Mouse (Mus musculus) lung, embryonic 15.5 days (tissue): ENCODE results near the gene Cpn1. TPM values are rescaled to one million over a fixed set of nuclear protein-coding genes. Genes with fewer than 3 reads are reported as not detected.

Source experiments
- ATAC-seq: fragments of 200-750 bp; cut with Nextera tagmentation; 2 replicates; pipeline ENCODE4 v1.8.0; 2017; ENCODE audit warnings: moderate number of reproducible peaks, borderline replicate concordance; ENCODE audit not compliant: low FRiP score, low TSS enrichment; ENCODE audit errors: extremely low read depth
- H3K27ac ChIP-seq: fragments of 300-500 bp; sonication (generic); 2 replicates; pipeline ENCODE4 v1.5.1; 2015; ENCODE audit warnings: moderate library complexity, mild to moderate bottlenecking, inconsistent platforms
- H3K27me3 ChIP-seq: fragments of 300-500 bp; sonication (generic); 2 replicates; pipeline ENCODE4 v1.6.1; 2015; ENCODE audit warnings: inconsistent platforms
- H3K36me3 ChIP-seq: fragments of 300-500 bp; sonication (generic); 2 replicates; pipeline ENCODE4 v1.6.1; 2015; ENCODE audit warnings: inconsistent platforms
- H3K4me1 ChIP-seq: fragments of 300-500 bp; sonication (generic); 2 replicates; pipeline ENCODE4 v1.6.1; 2015; ENCODE audit warnings: inconsistent platforms
- H3K4me2 ChIP-seq: fragments of 300-500 bp; sonication (generic); 2 replicates; pipeline ENCODE4 v1.6.1; 2015; ENCODE audit warnings: inconsistent platforms, mild to moderate bottlenecking, moderate library complexity
- H3K4me3 ChIP-seq: fragments of 300-500 bp; sonication (generic); 2 replicates; pipeline ENCODE4 v1.5.1; 2015; ENCODE audit warnings: mild to moderate bottlenecking, inconsistent platforms
- H3K9ac ChIP-seq: fragments of 300-500 bp; sonication (generic); 2 replicates; pipeline ENCODE4 v1.6.1; 2015; ENCODE audit warnings: inconsistent platforms
- H3K9me3 ChIP-seq: fragments of 300-500 bp; sonication (generic); 2 replicates; pipeline ENCODE4 v1.6.1; 2016; ENCODE audit warnings: inconsistent platforms
- WGBS: fragments of 180-500 bp; shearing (Covaris S2); methylation state at CpG from one replicate; pipeline ENCODE4 v1.1.7; 2015; 5-methylcytosine and 5-hydroxymethylcytosine counted together
- polyA plus RNA-seq: library from polyadenylated mRNA; unstranded; fragments of >200 nt; fragmentation: Nextera tagmentation; extraction: Ambion mirVana; gene quantifications from 2 replicates; pipeline ENCODE4 v1.2.1, GENCODE M21; 2015

Gene Cpn1
- polyA plus RNA-seq, 1 experiment from 2014 or later, result 5.8 TPM

GRCm38 (mm10) chr19:43930926-43931325, 55.4 kb downstream of the Cpn1 start:
- no peak for ATAC-seq
- Histone ChIP-seq H3K4me1 (peaks cover 35% of the 10 kb centered on the region), H3K4me2 (no peak overlapping the region), H3K27me3 (no peaks in the 10 kb centered on the region), H3K4me3 (no peak overlapping the region), H3K27ac (no peak overlapping the region), H3K9ac (no peak overlapping the region), H3K36me3 (no peaks in the 10 kb centered on the region), H3K9me3 (no peaks in the 10 kb centered on the region)
- WGBS, result 85% methylated on average over 6 of the region's 6 CpGs

DNA sequence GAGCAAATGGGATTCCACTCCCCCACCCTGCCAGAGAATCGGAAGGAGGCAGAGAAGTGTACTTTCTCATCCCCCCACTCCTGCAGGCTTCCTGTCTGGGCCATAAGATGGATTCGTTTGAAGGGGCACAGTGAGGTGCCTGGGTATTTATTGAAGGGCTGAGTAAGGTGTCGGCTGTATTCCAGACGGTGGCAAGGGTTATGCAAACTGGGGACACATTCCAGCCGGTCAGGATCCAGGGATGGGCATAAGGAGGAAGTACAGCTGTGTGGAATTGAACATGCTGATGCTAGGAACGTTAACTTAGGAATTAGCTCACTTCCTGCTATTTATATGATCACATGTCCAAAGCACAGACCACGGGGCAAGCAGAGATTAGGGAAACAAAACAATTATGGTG, 56.0 kb downstream of the Cpn1 start:
- Histone ChIP-seq H3K9me3 (no peaks in the 10 kb centered on the region), H3K27me3 (no peaks in the 10 kb centered on the region), H3K4me2 (no peak overlapping the region), H3K9ac (no peak overlapping the region), H3K4me3 (no peak overlapping the region), H3K27ac (0 out of 2 replicates have a peak overlapping the region, but pooled peaks have one; percentile 19), H3K4me1 (peaks cover 34% of the 10 kb centered on the region), H3K36me3 (no peaks in the 10 kb centered on the region)
- ATAC-seq, result no peak
- 12% methylated on average over 7 of the region's 7 CpGs for WGBS

DNA sequence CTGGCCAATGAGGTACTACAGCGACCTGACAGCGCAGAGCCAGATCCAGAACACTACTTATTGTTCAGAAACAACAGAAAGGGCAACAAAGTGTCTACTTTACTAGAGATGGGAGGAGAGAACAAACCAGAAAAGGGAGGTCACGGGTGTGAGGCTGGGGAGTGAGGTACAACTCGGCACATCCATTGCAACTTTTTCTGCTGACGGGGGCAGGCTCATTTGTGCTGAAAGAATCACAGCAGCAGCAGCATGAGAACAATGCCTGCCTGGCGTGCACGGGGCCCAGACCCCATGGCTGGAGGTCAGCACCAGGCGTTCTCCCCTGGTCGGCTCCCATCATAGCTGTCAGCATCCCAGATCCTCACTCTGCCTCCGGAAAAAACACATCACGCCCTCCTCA, 56.5 kb downstream of the Cpn1 start:
- H3K9ac ChIP-seq, result no peak overlapping the region
- 44% methylated on average over 11 of the region's 11 CpGs for WGBS
- no peak overlapping the region for H3K27ac ChIP-seq
- no peak overlapping the region for H3K4me3 ChIP-seq
- H3K36me3 ChIP-seq, result no peaks in the 10 kb centered on the region
- H3K27me3 ChIP-seq, result no peaks in the 10 kb centered on the region
- H3K4me2 ChIP-seq, result no peak overlapping the region
- H3K4me1 ChIP-seq, result peaks cover 34% of the 10 kb centered on the region
- H3K9me3 ChIP-seq, result no peaks in the 10 kb centered on the region
- ATAC-seq, result no peak

- Histone ChIP-seq H3K27me3 (no peaks in the 10 kb centered on the region), H3K4me2 (no peak overlapping the region), H3K36me3 (no peaks in the 10 kb centered on the region), H3K27ac (no peak overlapping the region), H3K9me3 (no peaks in the 10 kb centered on the region), H3K9ac (no peak overlapping the region), H3K4me1 (peaks cover 34% of the 10 kb centered on the region), H3K4me3 (no peak overlapping the region)
- ATAC-seq, result no peak
- WGBS, result 70% methylated on average over 5 of the region's 5 CpGs
Observed at GRCm38 (mm10) chr19:43927967-43928366, 58.4 kb downstream of the Cpn1 start.

GRCm38 (mm10) chr19:43927057-43927456, 59.3 kb downstream of the Cpn1 start:
- H3K4me1 ChIP-seq, result peaks cover 34% of the 10 kb centered on the region
- H3K4me3 ChIP-seq, result no peak overlapping the region
- no peak overlapping the region for H3K27ac ChIP-seq
- H3K9ac ChIP-seq, result no peak overlapping the region
- no peaks in the 10 kb centered on the region for H3K36me3 ChIP-seq
- no peak for ATAC-seq
- WGBS, result 60% methylated on average over 10 of the region's 10 CpGs
- H3K9me3 ChIP-seq, result no peaks in the 10 kb centered on the region
- no peaks in the 10 kb centered on the region for H3K27me3 ChIP-seq
- H3K4me2 ChIP-seq, result no peak overlapping the region

DNA sequence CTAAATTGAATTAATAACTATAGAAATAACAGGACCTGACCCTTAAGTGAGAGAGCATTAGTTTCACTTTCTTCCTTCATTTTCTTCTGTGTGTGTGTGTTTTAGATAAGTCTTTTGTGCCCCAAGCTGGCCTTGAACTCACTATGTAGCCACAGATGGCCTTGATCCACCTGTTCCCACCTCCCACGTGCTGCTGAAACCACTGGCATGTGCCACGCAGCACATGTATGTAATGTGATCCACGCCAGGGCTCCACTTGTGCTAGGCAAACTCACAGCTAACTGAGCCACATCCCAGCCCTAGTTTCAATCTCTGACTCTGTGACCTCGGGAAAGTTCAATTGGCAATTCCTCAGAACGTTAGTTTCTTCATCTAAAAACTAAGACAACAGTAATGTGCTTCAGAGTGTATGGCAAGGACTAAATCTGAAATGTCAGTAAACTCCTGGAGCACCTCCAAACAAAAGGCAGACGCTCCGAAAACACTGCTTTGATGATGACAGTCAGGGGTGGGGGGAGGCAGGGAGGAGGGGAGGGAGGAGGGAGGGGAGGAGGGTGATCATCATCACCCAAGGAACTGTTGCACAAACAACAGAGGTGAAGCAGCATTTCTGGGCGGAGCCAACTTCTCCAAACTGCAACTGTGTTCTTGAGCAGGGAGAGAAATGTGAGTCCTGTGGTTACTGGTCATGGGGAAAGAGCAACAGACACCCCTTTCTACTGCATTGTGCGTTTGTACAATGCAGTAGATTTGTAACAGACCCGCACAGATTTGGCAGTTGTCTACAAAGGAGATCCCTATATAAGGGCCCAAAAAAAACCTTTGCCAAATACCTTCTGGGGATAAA, 60.0 kb downstream of the Cpn1 start:
- no peak overlapping the region for H3K4me3 ChIP-seq
- H3K27me3 ChIP-seq, result no peaks in the 10 kb centered on the region
- H3K4me1 ChIP-seq, result peaks cover 36% of the 10 kb centered on the region
- H3K4me2 ChIP-seq, result no peak overlapping the region
- no peaks in the 10 kb centered on the region for H3K36me3 ChIP-seq
- no peak overlapping the region for H3K9ac ChIP-seq
- no peak for ATAC-seq
- H3K9me3 ChIP-seq, result no peaks in the 10 kb centered on the region
- 56% methylated on average over 10 of the region's 10 CpGs for WGBS
- H3K27ac ChIP-seq, result no peak overlapping the region

DNA sequence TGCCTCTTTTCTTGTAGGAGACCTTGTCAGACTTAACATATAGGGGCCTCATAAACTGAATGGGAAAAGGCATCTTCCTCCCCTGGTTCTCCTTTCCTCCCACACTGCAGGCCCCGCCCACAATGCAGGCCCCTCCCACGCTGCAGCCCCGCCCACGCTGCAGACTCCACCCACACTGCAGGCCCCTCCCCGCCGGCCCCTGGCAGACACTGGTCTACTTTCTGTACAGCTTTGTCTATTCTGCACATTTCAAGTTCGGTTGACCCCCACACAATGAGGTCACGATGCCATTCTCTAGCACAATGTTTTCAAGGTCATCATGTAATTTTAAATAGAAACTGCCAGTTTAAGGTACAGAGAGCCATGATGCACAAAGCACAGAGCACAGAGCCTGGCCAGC, 62.0 kb downstream of the Cpn1 start:
- Histone ChIP-seq H3K36me3 (no peaks in the 10 kb centered on the region), H3K4me2 (no peak overlapping the region), H3K9me3 (no peaks in the 10 kb centered on the region), H3K9ac (no peak overlapping the region), H3K4me1 (peaks cover 36% of the 10 kb centered on the region), H3K4me3 (no peak overlapping the region), H3K27me3 (no peaks in the 10 kb centered on the region), H3K27ac (no peak overlapping the region)
- 79% methylated on average over 8 of the region's 8 CpGs for WGBS
- no peak for ATAC-seq

GRCm38 (mm10) chr19:43922963-43923362, 63.4 kb downstream of the Cpn1 start:
- no peaks in the 10 kb centered on the region for H3K27me3 ChIP-seq
- 90% methylated on average over 7 of the region's 7 CpGs for WGBS

GRCm38 (mm10) chr19:43921410-43921809, 64.9 kb downstream of the Cpn1 start:
- Histone ChIP-seq H3K4me2 (no peak overlapping the region), H3K9ac (no peak overlapping the region), H3K4me3 (no peak overlapping the region)

More at GRCm38 (mm10) chr19:43922963-43923362, 63.4 kb downstream of the Cpn1 start:
- no peak for ATAC-seq
- Histone ChIP-seq H3K4me3 (no peak overlapping the region), H3K4me2 (no peak overlapping the region), H3K4me1 (peaks cover 28% of the 10 kb centered on the region; the same call in 1 of the 2 replicates), H3K9me3 (no peaks in the 10 kb centered on the region), H3K36me3 (no peaks in the 10 kb centered on the region), H3K27ac (no peak overlapping the region), H3K9ac (no peak overlapping the region)

GRCm38 (mm10) chr19:43920453-43921300, 65.7 kb downstream of the Cpn1 start:
- no peaks in the 10 kb centered on the region for H3K9me3 ChIP-seq
- no peaks in the 10 kb centered on the region for H3K27me3 ChIP-seq
- no peak overlapping the region for H3K4me3 ChIP-seq
- peaks cover 31% of the 10 kb centered on the region for H3K4me1 ChIP-seq
- H3K27ac ChIP-seq, result no peak overlapping the region
- H3K36me3 ChIP-seq, result no peaks in the 10 kb centered on the region
- H3K4me2 ChIP-seq, result peak overlapping the region; percentile 29; the same call in 1 of the 2 replicates
- no peak for ATAC-seq
- WGBS, result 31% methylated on average over 32 of the region's 32 CpGs
- no peak overlapping the region for H3K9ac ChIP-seq

More at GRCm38 (mm10) chr19:43921410-43921809, 64.9 kb downstream of the Cpn1 start:
- 55% methylated on average over 13 of the region's 13 CpGs for WGBS
- Histone ChIP-seq H3K36me3 (no peaks in the 10 kb centered on the region), H3K4me1 (peaks cover 29% of the 10 kb centered on the region), H3K9me3 (no peaks in the 10 kb centered on the region), H3K27ac (no peak overlapping the region), H3K27me3 (no peaks in the 10 kb centered on the region)
- no peak for ATAC-seq

GRCm38 (mm10) chr19:43919841-43920240, 66.5 kb downstream of the Cpn1 start:
- no peak overlapping the region for H3K9ac ChIP-seq
- ATAC-seq, result no peak
- H3K4me2 ChIP-seq, result no peak overlapping the region
- no peaks in the 10 kb centered on the region for H3K36me3 ChIP-seq
- H3K27ac ChIP-seq, result no peak overlapping the region
- WGBS, result 78% methylated on average over 4 of the region's 4 CpGs
- no peak overlapping the region for H3K4me3 ChIP-seq
- peaks cover 31% of the 10 kb centered on the region for H3K4me1 ChIP-seq
- H3K9me3 ChIP-seq, result no peaks in the 10 kb centered on the region
- H3K27me3 ChIP-seq, result no peaks in the 10 kb centered on the region

GRCm38 (mm10) chr19:43918834-43919233, 67.5 kb downstream of the Cpn1 start:
- Histone ChIP-seq H3K9ac (no peak overlapping the region), H3K27ac (no peak overlapping the region), H3K4me3 (no peak overlapping the region), H3K36me3 (no peaks in the 10 kb centered on the region), H3K4me1 (peaks cover 31% of the 10 kb centered on the region), H3K9me3 (no peaks in the 10 kb centered on the region), H3K4me2 (no peak overlapping the region), H3K27me3 (no peaks in the 10 kb centered on the region)
- ATAC-seq, result no peak
- WGBS, result 90% methylated on average over 3 of the region's 3 CpGs
